Mouse (Mus musculus): Measurements from ENCODE around the gene Tmc4.
"Not testable (repeated sequence)": the region's sequence is repeated elsewhere in the genome, so short reads cannot be mapped to it uniquely, and the experiment has no call there.

Tmc4 gene

GRCm38 (mm10) chr7:3677342-3677741, at the start of gene Tmc4:
Gene Tmc4 (minus strand): TSS chr7:3677553.
- DNase-seq (ENCODE audit: low read depth, low spot score): no peak

- not testable (repeated sequence) for DNase-seq (ENCODE audit: low read depth, low spot score)
Measured at GRCm38 (mm10) chr7:3725459-3725858, 48.1 kb upstream of the Tmc4 start.

GRCm38 (mm10) chr7:3720268-3720667, 42.9 kb upstream of the Tmc4 start, which contains the start of gene Pirb:
Gene Pirb (minus strand): TSS chr7:3720391.
- DNase-seq (ENCODE audit: low read depth, low spot score): not testable (repeated sequence)

- DNase-seq (ENCODE audit: low read depth, low spot score): no peak
Measured at GRCm38 (mm10) chr7:3715249-3715648, 37.9 kb upstream of the Tmc4 start.

- DNase-seq (ENCODE audit: low read depth, low spot score): no peak
Measured at GRCm38 (mm10) chr7:3712264-3712942, 35.0 kb upstream of the Tmc4 start.

- DNase-seq (ENCODE audit: low read depth, low spot score): no peak
Measured at GRCm38 (mm10) chr7:3709000-3709399, 31.6 kb upstream of the Tmc4 start.

- not testable (repeated sequence) for DNase-seq (ENCODE audit: low read depth, low spot score)
Measured at GRCm38 (mm10) chr7:3708447-3708980, 31.2 kb upstream of the Tmc4 start.

- DNase-seq (ENCODE audit: low read depth, low spot score): no peak
Measured at GRCm38 (mm10) chr7:3707568-3708413, 30.4 kb upstream of the Tmc4 start.

- no peak for DNase-seq (ENCODE audit: low read depth, low spot score)
Measured at GRCm38 (mm10) chr7:3707027-3707426, 29.7 kb upstream of the Tmc4 start.

- DNase-seq (ENCODE audit: low read depth, low spot score): no peak
Measured at GRCm38 (mm10) chr7:3706343-3706934, 29.1 kb upstream of the Tmc4 start.

- DNase-seq (ENCODE audit: low read depth, low spot score): no peak
Measured at GRCm38 (mm10) chr7:3705911-3706310, 28.6 kb upstream of the Tmc4 start.

GRCm38 (mm10) chr7:3705461-3705860, 28.1 kb upstream of the Tmc4 start:
- not testable (repeated sequence) for DNase-seq (ENCODE audit: low read depth, low spot score)

- DNase-seq (ENCODE audit: low read depth, low spot score): no peak
Measured at GRCm38 (mm10) chr7:3704475-3704874, 27.1 kb upstream of the Tmc4 start.

GRCm38 (mm10) chr7:3703879-3704441, 26.6 kb upstream of the Tmc4 start, which contains the start of gene Rps9:
Gene Rps9 (plus strand): TSS chr7:3703993.
- peak; percentile 86 for DNase-seq (ENCODE audit: low read depth, low spot score)

GRCm38 (mm10) chr7:3703148-3703878, 26.0 kb upstream of the Tmc4 start:
- DNase-seq (ENCODE audit: low read depth, low spot score): no peak

GRCm38 (mm10) chr7:3698471-3698870, 21.1 kb upstream of the Tmc4 start:
- no peak for DNase-seq (ENCODE audit: low read depth, low spot score)

- not testable (repeated sequence) for DNase-seq (ENCODE audit: low read depth, low spot score)
Measured at GRCm38 (mm10) chr7:3694949-3695305, 17.6 kb upstream of the Tmc4 start.

GRCm38 (mm10) chr7:3694076-3694948, 17.0 kb upstream of the Tmc4 start:
- peak; percentile 79 for DNase-seq (ENCODE audit: low read depth, low spot score)

- no peak for DNase-seq (ENCODE audit: low read depth, low spot score)
Measured at GRCm38 (mm10) chr7:3693809-3694075, 16.4 kb upstream of the Tmc4 start.
